Mouse (Mus musculus): ENCODE measurements around the gene Med13l. TPM values are rescaled to one million over a fixed set of nuclear protein-coding genes. Genes with fewer than 3 reads are reported as not detected.

The Med13l gene
- polyA plus RNA-seq, 1 experiment from 2014 or later = 20.5 TPM

- no peak overlapping the region for H3K4me2 ChIP-seq (ENCODE audit: low read length)
- no peaks in the 10 kb centered on the region for H3K36me3 ChIP-seq (ENCODE audit: control insufficient read depth, insufficient read depth, low read length)
- WGBS = 83% methylated on average over 7 of the region's 7 CpGs
- H3K4me1 ChIP-seq (ENCODE audit: control insufficient read depth, insufficient read depth, low read length) = peaks cover 45% of the 10 kb centered on the region
- no peak overlapping the region for H3K4me3 ChIP-seq (replicated peaks; ENCODE audit: low read depth, low read length)
- H3K27me3 ChIP-seq (ENCODE audit: control insufficient read depth, insufficient read depth, low read length) = no peaks in the 10 kb centered on the region
- peak overlapping the region; percentile 55; the same call in 1 of the 2 replicates for H3K27ac ChIP-seq (replicated peaks; ENCODE audit: low read depth, low read length)
- DNase-seq (no peak), ATAC-seq (ENCODE audit: low FRiP score, low TSS enrichment) (no peak)
- H3K9ac ChIP-seq (replicated peaks; ENCODE audit: low read length) = no peak overlapping the region
- H3K9me3 ChIP-seq (ENCODE audit: control insufficient read depth, low read length) = no peaks in the 10 kb centered on the region
These were observed 59.9 kb downstream of the Med13l start for GRCm38 (mm10) chr5:118620330-118620910.

- Histone ChIP-seq H3K4me2 (ENCODE audit: low read length) (no peak overlapping the region), H3K27me3 (ENCODE audit: control insufficient read depth, insufficient read depth, low read length) (no peaks in the 10 kb centered on the region), H3K4me3 (replicated peaks; ENCODE audit: low read depth, low read length) (no peak overlapping the region), H3K9ac (replicated peaks; ENCODE audit: low read length) (no peak overlapping the region), H3K9me3 (ENCODE audit: control insufficient read depth, low read length) (no peaks in the 10 kb centered on the region), H3K27ac (replicated peaks; ENCODE audit: low read depth, low read length) (no peak overlapping the region), H3K36me3 (ENCODE audit: control insufficient read depth, insufficient read depth, low read length) (no peaks in the 10 kb centered on the region), H3K4me1 (ENCODE audit: control insufficient read depth, insufficient read depth, low read length) (peaks cover 45% of the 10 kb centered on the region)
- DNase-seq = no peak
- WGBS = 84% methylated on average over 4 of the region's 4 CpGs
- no peak for ATAC-seq (ENCODE audit: low FRiP score, low TSS enrichment)
These were observed 61.4 kb downstream of the Med13l start for GRCm38 (mm10) chr5:118621877-118622276.

GRCm38 (mm10) chr5:118622346-118622745 is 61.9 kb downstream of the Med13l start:
- no peak overlapping the region for H3K4me2 ChIP-seq (ENCODE audit: low read length)
- H3K36me3 ChIP-seq (ENCODE audit: control insufficient read depth, insufficient read depth, low read length) = no peaks in the 10 kb centered on the region
- no peaks in the 10 kb centered on the region for H3K27me3 ChIP-seq (ENCODE audit: control insufficient read depth, insufficient read depth, low read length)
- H3K27ac ChIP-seq (replicated peaks; ENCODE audit: low read depth, low read length) = no peak overlapping the region
- H3K9me3 ChIP-seq (ENCODE audit: control insufficient read depth, low read length) = no peaks in the 10 kb centered on the region
- H3K4me1 ChIP-seq (ENCODE audit: control insufficient read depth, insufficient read depth, low read length) = peaks cover 45% of the 10 kb centered on the region
- no peak overlapping the region for H3K4me3 ChIP-seq (replicated peaks; ENCODE audit: low read depth, low read length)
- 83% methylated on average over 5 of the region's 5 CpGs for WGBS
- H3K9ac ChIP-seq (replicated peaks; ENCODE audit: low read length) = no peak overlapping the region
- DNase-seq (no peak), ATAC-seq (ENCODE audit: low FRiP score, low TSS enrichment) (no peak)

- no peak overlapping the region for H3K9ac ChIP-seq (replicated peaks; ENCODE audit: low read length)
- H3K4me3 ChIP-seq (replicated peaks; ENCODE audit: low read depth, low read length) = no peak overlapping the region
- ATAC-seq (ENCODE audit: low FRiP score, low TSS enrichment) (no peak), DNase-seq (no peak)
- H3K4me2 ChIP-seq (ENCODE audit: low read length) = no peak overlapping the region
- no peak overlapping the region for H3K27ac ChIP-seq (replicated peaks; ENCODE audit: low read depth, low read length)
- no peaks in the 10 kb centered on the region for H3K36me3 ChIP-seq (ENCODE audit: control insufficient read depth, insufficient read depth, low read length)
- no peaks in the 10 kb centered on the region for H3K27me3 ChIP-seq (ENCODE audit: control insufficient read depth, insufficient read depth, low read length)
- H3K9me3 ChIP-seq (ENCODE audit: control insufficient read depth, low read length) = no peaks in the 10 kb centered on the region
- H3K4me1 ChIP-seq (ENCODE audit: control insufficient read depth, insufficient read depth, low read length) = peaks cover 37% of the 10 kb centered on the region
- WGBS = 87% methylated on average over 5 of the region's 5 CpGs
These were observed 63.3 kb downstream of the Med13l start for GRCm38 (mm10) chr5:118623797-118624196.

- H3K27ac ChIP-seq (replicated peaks; ENCODE audit: low read depth, low read length) = no peak overlapping the region
- no peaks in the 10 kb centered on the region for H3K4me1 ChIP-seq (ENCODE audit: control insufficient read depth, insufficient read depth, low read length)
- no peaks in the 10 kb centered on the region for H3K27me3 ChIP-seq (ENCODE audit: control insufficient read depth, insufficient read depth, low read length)
- H3K4me2 ChIP-seq (ENCODE audit: low read length) = no peak overlapping the region
- ATAC-seq (ENCODE audit: low FRiP score, low TSS enrichment) = no peak
- WGBS = 92% methylated on average over 5 of the region's 5 CpGs
- no peak overlapping the region for H3K4me3 ChIP-seq (replicated peaks; ENCODE audit: low read depth, low read length)
- no peak for DNase-seq
- no peaks in the 10 kb centered on the region for H3K36me3 ChIP-seq (ENCODE audit: control insufficient read depth, insufficient read depth, low read length)
- no peaks in the 10 kb centered on the region for H3K9me3 ChIP-seq (ENCODE audit: control insufficient read depth, low read length)
- no peak overlapping the region for H3K9ac ChIP-seq (replicated peaks; ENCODE audit: low read length)
These were observed 67.2 kb downstream of the Med13l start for GRCm38 (mm10) chr5:118627630-118628029.

GRCm38 (mm10) chr5:118628211-118628610 is 67.7 kb downstream of the Med13l start:
- no peak for ATAC-seq (ENCODE audit: low FRiP score, low TSS enrichment)
- Histone ChIP-seq H3K36me3 (ENCODE audit: control insufficient read depth, insufficient read depth, low read length) (no peaks in the 10 kb centered on the region), H3K27ac (replicated peaks; ENCODE audit: low read depth, low read length) (no peak overlapping the region), H3K9me3 (ENCODE audit: control insufficient read depth, low read length) (no peaks in the 10 kb centered on the region), H3K27me3 (ENCODE audit: control insufficient read depth, insufficient read depth, low read length) (no peaks in the 10 kb centered on the region), H3K4me2 (ENCODE audit: low read length) (no peak overlapping the region), H3K9ac (replicated peaks; ENCODE audit: low read length) (no peak overlapping the region), H3K4me1 (ENCODE audit: control insufficient read depth, insufficient read depth, low read length) (no peaks in the 10 kb centered on the region), H3K4me3 (replicated peaks; ENCODE audit: low read depth, low read length) (no peak overlapping the region)
- no peak for DNase-seq
- WGBS = 97% methylated on average over 4 of the region's 4 CpGs

GRCm38 (mm10) chr5:118632346-118632745 is 71.9 kb downstream of the Med13l start:
- Histone ChIP-seq H3K9ac (replicated peaks; ENCODE audit: low read length) (no peak overlapping the region), H3K27me3 (ENCODE audit: control insufficient read depth, insufficient read depth, low read length) (no peaks in the 10 kb centered on the region), H3K4me2 (ENCODE audit: low read length) (no peak overlapping the region), H3K36me3 (ENCODE audit: control insufficient read depth, insufficient read depth, low read length) (no peaks in the 10 kb centered on the region), H3K4me1 (ENCODE audit: control insufficient read depth, insufficient read depth, low read length) (peaks cover 21% of the 10 kb centered on the region), H3K4me3 (replicated peaks; ENCODE audit: low read depth, low read length) (no peak overlapping the region), H3K27ac (replicated peaks; ENCODE audit: low read depth, low read length) (no peak overlapping the region), H3K9me3 (ENCODE audit: control insufficient read depth, low read length) (no peaks in the 10 kb centered on the region)
- no peak for DNase-seq
- ATAC-seq (ENCODE audit: low FRiP score, low TSS enrichment) = no peak
- 87% methylated on average over 8 of the region's 8 CpGs for WGBS

- H3K27ac ChIP-seq (replicated peaks; ENCODE audit: low read depth, low read length) = no peak overlapping the region
- no peaks in the 10 kb centered on the region for H3K36me3 ChIP-seq (ENCODE audit: control insufficient read depth, insufficient read depth, low read length)
- DNase-seq (no peak), ATAC-seq (ENCODE audit: low FRiP score, low TSS enrichment) (no peak)
- H3K27me3 ChIP-seq (ENCODE audit: control insufficient read depth, insufficient read depth, low read length) = no peaks in the 10 kb centered on the region
- 84% methylated on average over 8 of the region's 8 CpGs for WGBS
- no peak overlapping the region for H3K4me3 ChIP-seq (replicated peaks; ENCODE audit: low read depth, low read length)
- peaks cover 21% of the 10 kb centered on the region for H3K4me1 ChIP-seq (ENCODE audit: control insufficient read depth, insufficient read depth, low read length)
- H3K9ac ChIP-seq (replicated peaks; ENCODE audit: low read length) = no peak overlapping the region
- H3K4me2 ChIP-seq (ENCODE audit: low read length) = no peak overlapping the region
- H3K9me3 ChIP-seq (ENCODE audit: control insufficient read depth, low read length) = no peaks in the 10 kb centered on the region
These were observed 72.6 kb downstream of the Med13l start for GRCm38 (mm10) chr5:118633106-118633505.

- Histone ChIP-seq H3K27ac (replicated peaks; ENCODE audit: low read depth, low read length) (peak overlapping the region; percentile 62), H3K9me3 (ENCODE audit: control insufficient read depth, low read length) (no peaks in the 10 kb centered on the region), H3K27me3 (ENCODE audit: control insufficient read depth, insufficient read depth, low read length) (no peaks in the 10 kb centered on the region), H3K4me1 (ENCODE audit: control insufficient read depth, insufficient read depth, low read length) (peaks cover 21% of the 10 kb centered on the region), H3K9ac (replicated peaks; ENCODE audit: low read length) (peak overlapping the region; percentile 25; the same call in 1 of the 2 replicates), H3K36me3 (ENCODE audit: control insufficient read depth, insufficient read depth, low read length) (no peaks in the 10 kb centered on the region), H3K4me3 (replicated peaks; ENCODE audit: low read depth, low read length) (no peak overlapping the region), H3K4me2 (ENCODE audit: low read length) (peak overlapping the region; percentile 19)
- no peak for ATAC-seq (ENCODE audit: low FRiP score, low TSS enrichment)
- 2% methylated on average over 11 of the region's 11 CpGs for WGBS
- DNase-seq = peak; percentile 69
These were observed 75.2 kb downstream of the Med13l start for GRCm38 (mm10) chr5:118635476-118636187.

Data from midbrain, embryonic 14.5 days (tissue).